Mouse (Mus musculus): Measurements from ENCODE around the gene Plscr5. TPM values are rescaled to one million over a fixed set of nuclear protein-coding genes. Genes with fewer than 3 reads are reported as not detected.
"Not testable (repeated sequence)": the region's sequence is repeated elsewhere in the genome, so short reads cannot be mapped to it uniquely, and the experiment has no call there.

Plscr5 gene
- not detected for total RNA-seq (2018; cell fraction: chromatin; rRNA removed)
- not detected for total RNA-seq (2018; cell fraction: cytosol; rRNA removed)
- not detected for total RNA-seq (2018; cell fraction: nucleus; rRNA removed)
- polyA plus RNA-seq (2018) = not detected in 3 replicates

- not testable (repeated sequence) for H3K27ac ChIP-seq; H3K4me3 ChIP-seq (ENCODE audit: inconsistent target); H3K36me3 ChIP-seq (ENCODE audit: inconsistent target); H3K79me2 ChIP-seq (ENCODE audit: inconsistent target)
- WGBS (ENCODE audit: missing documents) = 83% methylated on average over 8 of the region's 9 CpGs
Observed at GRCm38 (mm10) chr9:92192636-92193035, at the start of gene Plscr5. Gene Plscr5, plus strand, starts transcription at chr9:92192936.

- Histone ChIP-seq H3K27ac (no peak overlapping the region), H3K4me3 (ENCODE audit: inconsistent target) (no peak overlapping the region), H3K79me2 (ENCODE audit: inconsistent target) (no peaks in the 10 kb centered on the region), H3K36me3 (ENCODE audit: inconsistent target) (no peaks in the 10 kb centered on the region)
- WGBS (ENCODE audit: missing documents) = 25% methylated on average over 7 of the region's 7 CpGs
Observed at GRCm38 (mm10) chr9:92147555-92148248, 45.0 kb upstream of the Plscr5 start.

- Histone ChIP-seq H3K36me3 (ENCODE audit: inconsistent target) (no peaks in the 10 kb centered on the region), H3K27ac (no peak overlapping the region), H3K4me3 (ENCODE audit: inconsistent target) (no peak overlapping the region), H3K79me2 (ENCODE audit: inconsistent target) (no peaks in the 10 kb centered on the region)
- WGBS (ENCODE audit: missing documents) = 89% methylated on average over 4 of the region's 4 CpGs
Observed at GRCm38 (mm10) chr9:92162213-92162612, 30.5 kb upstream of the Plscr5 start.

- 95% methylated on average over 3 of the region's 3 CpGs for whole genome bisulfite sequencing (ENCODE audit: missing documents)
- no peaks in the 10 kb centered on the region for H3K36me3 ChIP-seq (ENCODE audit: inconsistent target)
Observed at GRCm38 (mm10) chr9:92173318-92173985, 19.3 kb upstream of the Plscr5 start.

GRCm38 (mm10) chr9:92174176-92175075 is 18.3 kb upstream of the Plscr5 start:
- 75% methylated on average over 15 of the region's 15 CpGs for WGBS (ENCODE audit: missing documents)
- Histone ChIP-seq H3K36me3 (ENCODE audit: inconsistent target) (no peaks in the 10 kb centered on the region), H3K4me3 (ENCODE audit: inconsistent target) (no peak overlapping the region), H3K27ac (no peak overlapping the region), H3K79me2 (ENCODE audit: inconsistent target) (no peaks in the 10 kb centered on the region)

More at GRCm38 (mm10) chr9:92173318-92173985, 19.3 kb upstream of the Plscr5 start:
- Histone ChIP-seq H3K79me2 (ENCODE audit: inconsistent target) (no peaks in the 10 kb centered on the region), H3K4me3 (ENCODE audit: inconsistent target) (no peak overlapping the region), H3K27ac (no peak overlapping the region)

GRCm38 (mm10) chr9:92178861-92179469 is 13.8 kb upstream of the Plscr5 start:
- Histone ChIP-seq H3K27ac (no peak overlapping the region), H3K79me2 (ENCODE audit: inconsistent target) (no peaks in the 10 kb centered on the region), H3K4me3 (ENCODE audit: inconsistent target) (no peak overlapping the region), H3K36me3 (ENCODE audit: inconsistent target) (no peaks in the 10 kb centered on the region)
- 93% methylated on average over 2 of the region's 2 CpGs for WGBS (ENCODE audit: missing documents)

- Histone ChIP-seq H3K79me2 (ENCODE audit: inconsistent target) (no peaks in the 10 kb centered on the region), H3K27ac (no peak overlapping the region), H3K36me3 (ENCODE audit: inconsistent target) (no peaks in the 10 kb centered on the region), H3K4me3 (ENCODE audit: inconsistent target) (no peak overlapping the region)
- WGBS (ENCODE audit: missing documents) = 75% methylated on average over 2 of the region's 2 CpGs
Observed at GRCm38 (mm10) chr9:92191295-92191694, 1.4 kb upstream of the Plscr5 start.

- 31% methylated on average over 3 of the region's 3 CpGs for WGBS (ENCODE audit: missing documents)
- no peak overlapping the region for H3K27ac ChIP-seq
Observed at GRCm38 (mm10) chr9:92198408-92198807, 5.7 kb downstream of the Plscr5 start.

GRCm38 (mm10) chr9:92199564-92199963 is 6.8 kb downstream of the Plscr5 start:
- H3K36me3 ChIP-seq (ENCODE audit: inconsistent target) = no peaks in the 10 kb centered on the region
- H3K27ac ChIP-seq = no peak overlapping the region
- H3K4me3 ChIP-seq (ENCODE audit: inconsistent target) = no peak overlapping the region
- H3K79me2 ChIP-seq (ENCODE audit: inconsistent target) = no peaks in the 10 kb centered on the region
- 95% methylated on average over 5 of the region's 5 CpGs for WGBS (ENCODE audit: missing documents)

More at GRCm38 (mm10) chr9:92198408-92198807, 5.7 kb downstream of the Plscr5 start:
- H3K79me2 ChIP-seq (ENCODE audit: inconsistent target) = no peaks in the 10 kb centered on the region
- no peaks in the 10 kb centered on the region for H3K36me3 ChIP-seq (ENCODE audit: inconsistent target)
- H3K4me3 ChIP-seq (ENCODE audit: inconsistent target) = no peak overlapping the region

- Histone ChIP-seq H3K36me3 (ENCODE audit: inconsistent target) (no peaks in the 10 kb centered on the region), H3K4me3 (ENCODE audit: inconsistent target) (no peak overlapping the region), H3K27ac (no peak overlapping the region), H3K79me2 (ENCODE audit: inconsistent target) (no peaks in the 10 kb centered on the region)
- WGBS (ENCODE audit: missing documents) = 72% methylated on average over 2 of the region's 2 CpGs
Observed at GRCm38 (mm10) chr9:92204397-92204796, 11.7 kb downstream of the Plscr5 start.

GRCm38 (mm10) chr9:92207307-92207706 is 14.6 kb downstream of the Plscr5 start:
- H3K27ac ChIP-seq = no peak overlapping the region
- H3K36me3 ChIP-seq (ENCODE audit: inconsistent target) = no peaks in the 10 kb centered on the region
- 2% methylated on average over 4 of the region's 4 CpGs for WGBS (ENCODE audit: missing documents)
- peak overlapping the region; percentile 7; the same call in 1 of the 2 replicates for H3K4me3 ChIP-seq (ENCODE audit: inconsistent target)
- H3K79me2 ChIP-seq (ENCODE audit: inconsistent target) = no peaks in the 10 kb centered on the region

- Histone ChIP-seq H3K27ac (no peak overlapping the region), H3K4me3 (ENCODE audit: inconsistent target) (peak overlapping the region; percentile 7; the same call in 1 of the 2 replicates), H3K36me3 (ENCODE audit: inconsistent target) (no peaks in the 10 kb centered on the region), H3K79me2 (ENCODE audit: inconsistent target) (no peaks in the 10 kb centered on the region)
- 78% methylated on average over 8 of the region's 8 CpGs for WGBS (ENCODE audit: missing documents)
Observed at GRCm38 (mm10) chr9:92207757-92208156, 15.0 kb downstream of the Plscr5 start.

- WGBS (ENCODE audit: missing documents) = 91% methylated on average over 3 of the region's 3 CpGs
- no peaks in the 10 kb centered on the region for H3K79me2 ChIP-seq (ENCODE audit: inconsistent target)
- H3K36me3 ChIP-seq (ENCODE audit: inconsistent target) = no peaks in the 10 kb centered on the region
- no peak overlapping the region for H3K27ac ChIP-seq
- no peak overlapping the region for H3K4me3 ChIP-seq (ENCODE audit: inconsistent target)
Observed at GRCm38 (mm10) chr9:92209850-92210249, 17.1 kb downstream of the Plscr5 start.

GRCm38 (mm10) chr9:92210386-92210967 is 17.7 kb downstream of the Plscr5 start:
- no peak overlapping the region for H3K27ac ChIP-seq
- H3K4me3 ChIP-seq (ENCODE audit: inconsistent target) = no peak overlapping the region
- H3K36me3 ChIP-seq (ENCODE audit: inconsistent target) = no peaks in the 10 kb centered on the region
- 96% methylated on average over 7 of the region's 7 CpGs for WGBS (ENCODE audit: missing documents)
- no peaks in the 10 kb centered on the region for H3K79me2 ChIP-seq (ENCODE audit: inconsistent target)

Measured in macrophage (primary cell).